ENCODE assay signal across 8 mouse cellular contexts in the genomic region with DNA sequence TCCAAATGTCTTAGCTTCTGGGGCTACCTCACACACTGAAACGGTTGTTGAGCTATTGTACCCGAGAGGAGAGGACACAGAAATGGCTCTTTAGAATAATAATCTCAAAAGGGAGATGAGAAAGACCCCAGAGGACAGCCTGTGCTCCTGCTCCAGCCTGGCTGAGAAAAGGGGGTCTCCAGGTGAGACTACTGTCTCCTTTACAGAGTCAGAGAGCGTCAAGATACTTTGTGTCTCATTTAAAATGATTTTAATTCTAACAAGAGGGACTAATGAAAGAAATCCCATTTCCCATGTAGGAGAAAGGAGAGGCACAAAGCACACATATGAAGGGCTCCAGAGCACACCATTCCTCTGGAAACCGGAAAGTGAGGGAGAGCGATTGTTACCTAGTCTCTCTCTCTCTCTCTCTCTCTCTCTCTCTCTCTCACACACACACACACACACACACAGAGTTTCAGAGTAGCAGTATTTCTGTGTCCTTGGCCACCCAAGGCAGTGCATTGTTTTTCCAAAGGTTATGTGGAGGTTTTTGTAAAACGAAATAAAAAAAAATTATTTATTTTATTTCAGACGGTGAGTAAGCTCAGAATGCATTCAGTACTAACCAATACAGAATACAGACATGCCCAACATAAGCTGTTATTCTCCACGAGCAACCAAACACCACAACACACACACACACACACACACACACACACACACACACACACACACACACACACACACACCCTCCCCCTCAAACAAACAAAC.
DNase-seq lines count a peak whose midpoint lies in the region; ATAC-seq and TF ChIP-seq lines count a peak whose summit lies in the region.

No protein-coding gene starts in this region.

- DNase-seq in gastrocnemius, adult 2 months: no peak
- DNase-seq in gastrocnemius, postnatal 25 days: no peak
- DNase-seq in neural tube, embryonic 11.5 days (ENCODE audit: low spot score): no peak
- DNase-seq in neural tube, embryonic 10.5 days (ENCODE audit: extremely low spot score, low spot score): no peak
- no peak for DNase-seq in thymus, postnatal 14 days

- peak overlapping the region; percentile 74 for H3K4me3 ChIP-seq in gastrocnemius, adult 2 months
- peak overlapping the region; percentile 44 for H3K4me3 ChIP-seq in neural tube, embryonic 11.5 days (ENCODE audit: low read depth, low read length)
- H3K4me3 ChIP-seq in intestine, embryonic 15.5 days (replicated peaks): no peak overlapping the region
- no peak overlapping the region for H3K4me3 ChIP-seq in stomach, embryonic 14.5 days (ENCODE audit: low read depth, low read length)

- peak overlapping the region; percentile 89 for H3K27ac ChIP-seq in gastrocnemius, adult 2 months
- H3K27ac ChIP-seq in neural tube, embryonic 11.5 days (ENCODE audit: low read depth, low read length): peak overlapping the region; percentile 98
- 0 out of 2 replicates have a peak overlapping the region, but pooled peaks have one; percentile 27 for H3K27ac ChIP-seq in intestine, embryonic 15.5 days
- no peak overlapping the region; the same call in 1 of the 2 replicates for H3K27ac ChIP-seq in stomach, embryonic 14.5 days (ENCODE audit: low read length)

- no peak for TF ChIP-seq CTCF in gastrocnemius, adult 2 months (IDR thresholded peaks at IDR 0.05)

- peak overlapping the region; percentile 88 for H3K9ac ChIP-seq in neural tube, embryonic 11.5 days (ENCODE audit: low read length)
- no peak overlapping the region for H3K9ac ChIP-seq in intestine, embryonic 15.5 days
- no peak overlapping the region for H3K9ac ChIP-seq in stomach, embryonic 14.5 days (replicated peaks; ENCODE audit: low read depth, low read length)

- peak overlapping the region; percentile 76 for H3K4me2 ChIP-seq in neural tube, embryonic 11.5 days (ENCODE audit: low read depth)
- peak overlapping the region; percentile 31; the same call in 1 of the 2 replicates for H3K4me2 ChIP-seq in intestine, embryonic 15.5 days (replicated peaks)
- peak overlapping the region; percentile 55; the same call in 1 of the 2 replicates for H3K4me2 ChIP-seq in stomach, embryonic 14.5 days (replicated peaks; ENCODE audit: low read depth, low read length)

- no peak for ATAC-seq in neural tube, embryonic 11.5 days (ENCODE audit: insufficient read depth, low FRiP score, low TSS enrichment)
- no peak for ATAC-seq in intestine, embryonic 15.5 days
- no peak for ATAC-seq in stomach, embryonic 14.5 days (ENCODE audit: insufficient number of reproducible peaks, insufficient read depth, low FRiP score, low read depth)
- ATAC-seq in cerebellum, adult (ENCODE audit: insufficient number of reproducible peaks, low FRiP score, low TSS enrichment): no peak

- H3K27me3 ChIP-seq in neural tube, embryonic 11.5 days (ENCODE audit: control insufficient read depth, insufficient read depth, low read length): no peaks in the 10 kb centered on the region
- no peaks in the 10 kb centered on the region for H3K27me3 ChIP-seq in intestine, embryonic 15.5 days (replicated peaks)
- H3K27me3 ChIP-seq in stomach, embryonic 14.5 days (ENCODE audit: control insufficient read depth, insufficient read depth, low read length): no peaks in the 10 kb centered on the region

- 31% methylated on average over 8 of the region's 8 CpGs for WGBS in neural tube, embryonic 11.5 days
- WGBS in intestine, embryonic 15.5 days: 46% methylated on average over 8 of the region's 8 CpGs
- WGBS in stomach, embryonic 14.5 days: 59% methylated on average over 8 of the region's 8 CpGs

- no peaks in the 10 kb centered on the region for H3K9me3 ChIP-seq in neural tube, embryonic 11.5 days (ENCODE audit: control insufficient read depth, low read length)
- H3K9me3 ChIP-seq in intestine, embryonic 15.5 days: no peaks in the 10 kb centered on the region
- no peaks in the 10 kb centered on the region for H3K9me3 ChIP-seq in stomach, embryonic 14.5 days (ENCODE audit: control insufficient read depth, low read depth, low read length)

- H3K4me1 ChIP-seq in neural tube, embryonic 11.5 days (ENCODE audit: control insufficient read depth, insufficient read depth, low read length): peaks cover 37% of the 10 kb centered on the region
- peaks cover 13% of the 10 kb centered on the region for H3K4me1 ChIP-seq in intestine, embryonic 15.5 days (replicated peaks)
- peaks cover 26% of the 10 kb centered on the region for H3K4me1 ChIP-seq in stomach, embryonic 14.5 days (ENCODE audit: control insufficient read depth, insufficient read depth, low read length)

- no peaks in the 10 kb centered on the region for H3K36me3 ChIP-seq in neural tube, embryonic 11.5 days (ENCODE audit: control insufficient read depth, insufficient read depth, low read length)
- no peaks in the 10 kb centered on the region for H3K36me3 ChIP-seq in intestine, embryonic 15.5 days
- H3K36me3 ChIP-seq in stomach, embryonic 14.5 days (ENCODE audit: control insufficient read depth, insufficient read depth, low read length): no peaks in the 10 kb centered on the region

- intact Hi-C loops in gastrocnemius, adult 2 months (cut with DNase I): loop anchor here (5.0 kb wide), 3 partner anchors 85 to 575 kb away; no protein-coding TSS in a partner anchor

Comparison
In these comparisons a context has a peak if more than half of its experiments do, and no peak if none do; other contexts are left out.
1. H3K4me3 ChIP-seq: peak in gastrocnemius, adult 2 months (single experiment) and neural tube, embryonic 11.5 days (single experiment); none in intestine, embryonic 15.5 days (single experiment) and stomach, embryonic 14.5 days (single experiment).
2. Peak in every context shown above with its lines, with median percentiles within 50 percentile points of each other: H3K4me2 ChIP-seq.